Mouse (Mus musculus) MEL (cell line): ENCODE results near the gene Cdkal1. TPM values are rescaled to one million over a fixed set of nuclear protein-coding genes. Genes with fewer than 3 reads are reported as not detected.

Experiments
- DNase-seq: peaks from one replicate; pipeline ENCODE4 v3.0.0; 2011; ENCODE audit warnings: low read depth, low spot score
- H3K27ac ChIP-seq: 2 replicates; pipeline ENCODE4 v1.5.1; 2012; ENCODE audit warnings: low read depth, mild to moderate bottlenecking, control low read depth, low read length, moderate library complexity; ENCODE audit not compliant: control insufficient read depth
- H3K27me3 ChIP-seq, 2 experiments: fragments of 150-350 bp in 1 of 2; sonication (generic) in 1 of 2; 2 replicates each; pipeline ENCODE4 v1.6.1; 2012; ENCODE audit warnings: low read length in 2 of 2, mild to moderate bottlenecking in 2 of 2, improper control_type of control experiment in 1 of 2, moderate library complexity in 1 of 2; ENCODE audit not compliant: insufficient read depth in 2 of 2, control insufficient read depth in 1 of 2
- H3K36me3 ChIP-seq, 2 experiments: 2 replicates each; pipeline ENCODE4 v1.6.1; 2012 to 2014; ENCODE audit warnings: low read length in 2 of 2, improper control_type of control experiment in 1 of 2, inconsistent platforms in 1 of 2, mild to moderate bottlenecking in 1 of 2; ENCODE audit not compliant: insufficient read depth in 2 of 2, control insufficient read depth in 1 of 2
- H3K4me1 ChIP-seq, 2 experiments: fragments of 150-350 bp in 1 of 2; sonication (generic) in 1 of 2; 2 replicates each; pipeline ENCODE4 v1.6.1; 2012; ENCODE audit warnings: low read length in 2 of 2, improper control_type of control experiment in 1 of 2, mild to moderate bottlenecking in 1 of 2; ENCODE audit not compliant: insufficient read depth in 2 of 2, control insufficient read depth in 1 of 2
- H3K4me3 ChIP-seq, 2 experiments: fragments of 150-350 bp in 1 of 2; sonication (generic) in 1 of 2; 2 replicates each; pipeline ENCODE4 v1.5.1; 2012; ENCODE audit warnings: low read depth in 2 of 2, low read length in 2 of 2, mild to moderate bottlenecking in 2 of 2, moderate library complexity in 2 of 2, control low read depth in 1 of 2, improper control_type of control experiment in 1 of 2; ENCODE audit not compliant: control insufficient read depth in 1 of 2, insufficient read depth in 1 of 2
- H3K79me2 ChIP-seq: 2 replicates; pipeline ENCODE4 v1.6.1; 2012; ENCODE audit warnings: mild to moderate bottlenecking, low read length, moderate library complexity; ENCODE audit not compliant: control insufficient read depth, poor library complexity, insufficient read depth
- H3K9ac ChIP-seq: 2 replicates; pipeline ENCODE4 v1.6.1; 2012; ENCODE audit warnings: low read depth, mild to moderate bottlenecking, control low read depth, low read length, moderate library complexity; ENCODE audit not compliant: control insufficient read depth, poor library complexity, severe bottlenecking
- H3K9me3 ChIP-seq: fragments of 150-350 bp; sonication (generic); replicated peaks from 2 replicates; pipeline ENCODE4 v1.6.1; 2012; ENCODE audit warnings: mild to moderate bottlenecking, low read length, improper control_type of control experiment, moderate library complexity; ENCODE audit not compliant: insufficient read depth
- BHLHE40 ChIP-seq: IDR thresholded peaks from 2 replicates; pipeline ENCODE4 v1.6.1; 2012; ENCODE audit warnings: low read depth, mild to moderate bottlenecking, inconsistent platforms, low read length, improper control_type of control experiment, borderline replicate concordance
- E2F4 ChIP-seq: IDR thresholded peaks from 2 replicates; pipeline ENCODE4 v1.6.1; 2011; ENCODE audit warnings: low read depth, low read length, improper control_type of control experiment, borderline replicate concordance
- EP300 ChIP-seq, 2 experiments: IDR thresholded peaks; 2 replicates each; pipeline ENCODE4 v1.6.1; 2011; ENCODE audit warnings: improper control_type of control experiment in 2 of 2, low read length in 2 of 2, low read depth in 1 of 2, mild to moderate bottlenecking in 1 of 2
- ETS1 ChIP-seq: IDR thresholded peaks from 2 replicates; pipeline ENCODE4 v1.6.1; 2012; ENCODE audit warnings: low read depth, mild to moderate bottlenecking, inconsistent platforms, low read length, improper control_type of control experiment, moderate library complexity
- JUND ChIP-seq: IDR thresholded peaks from 2 replicates; pipeline ENCODE4 v1.6.1; 2011; ENCODE audit warnings: low read depth, mild to moderate bottlenecking, improper control_type of control experiment, low read length
- KAT2A ChIP-seq: conservative IDR thresholded peaks from 2 replicates; pipeline ENCODE4 v1.6.1; 2012; ENCODE audit warnings: low read depth, low read length, improper control_type of control experiment, inconsistent platforms
- MAFK ChIP-seq: IDR thresholded peaks from 2 replicates; pipeline ENCODE4 v1.6.1; 2011; ENCODE audit warnings: low read depth, mild to moderate bottlenecking, low read length, improper control_type of control experiment, borderline replicate concordance
- MAX ChIP-seq: IDR thresholded peaks from 2 replicates; pipeline ENCODE4 v1.6.1; 2011; ENCODE audit warnings: low read length, improper control_type of control experiment
- MEF2A ChIP-seq: IDR thresholded peaks from 2 replicates; pipeline ENCODE4 v1.6.1; 2014; ENCODE audit warnings: low read depth, mild to moderate bottlenecking, inconsistent platforms, low read length, improper control_type of control experiment; ENCODE audit not compliant: poor library complexity, insufficient replicate concordance, severe bottlenecking; ENCODE audit errors: extremely low read depth
- MYC ChIP-seq: IDR thresholded peaks from 2 replicates; pipeline ENCODE4 v1.6.1; 2011; ENCODE audit warnings: low read depth, mild to moderate bottlenecking, low read length, improper control_type of control experiment, moderate library complexity
- NRF1 ChIP-seq: IDR thresholded peaks from 2 replicates; pipeline ENCODE4 v1.6.1; 2014; ENCODE audit warnings: low read depth, mild to moderate bottlenecking, inconsistent platforms, low read length, improper control_type of control experiment, moderate library complexity; ENCODE audit not compliant: poor library complexity, insufficient read depth, severe bottlenecking
- RAD21 ChIP-seq: IDR thresholded peaks from 2 replicates; pipeline ENCODE4 v1.6.1; 2011; ENCODE audit warnings: mild to moderate bottlenecking, low read depth, low read length, improper control_type of control experiment
- SIN3A ChIP-seq: IDR thresholded peaks from 2 replicates; pipeline ENCODE4 v1.6.1; 2012; ENCODE audit warnings: low read length, improper control_type of control experiment, inconsistent platforms
- TAL1 ChIP-seq: IDR thresholded peaks from 2 replicates; pipeline ENCODE4 v1.6.1; 2012; ENCODE audit warnings: mild to moderate bottlenecking, inconsistent platforms, low read length, moderate library complexity, mixed read lengths
- TBP ChIP-seq: IDR thresholded peaks from 2 replicates; pipeline ENCODE4 v1.8.0; 2011; ENCODE audit warnings: low read depth, low read length, improper control_type of control experiment
- TCF12 ChIP-seq: IDR thresholded peaks from 2 replicates; pipeline ENCODE4 v1.6.1; 2014; ENCODE audit warnings: low read depth, mild to moderate bottlenecking, inconsistent platforms, low read length, improper control_type of control experiment, moderate library complexity
- USF1 ChIP-seq: IDR thresholded peaks from 2 replicates; pipeline ENCODE4 v1.6.1; 2014; ENCODE audit warnings: low read depth, mild to moderate bottlenecking, inconsistent platforms, low read length, improper control_type of control experiment, moderate library complexity
- USF2 ChIP-seq, 2 experiments: IDR thresholded peaks; 2 replicates each; pipeline ENCODE4 v1.6.1; 2011 to 2012; ENCODE audit warnings: improper control_type of control experiment in 2 of 2, low read length in 2 of 2, borderline replicate concordance in 1 of 2, inconsistent platforms in 1 of 2, low read depth in 1 of 2, mild to moderate bottlenecking in 1 of 2; ENCODE audit not compliant: insufficient read depth in 1 of 2
- ZKSCAN1 ChIP-seq: IDR thresholded peaks from 2 replicates; pipeline ENCODE4 v1.6.1; 2012; ENCODE audit warnings: low read depth, mild to moderate bottlenecking, inconsistent platforms, low read length, improper control_type of control experiment, moderate library complexity
- polyA plus RNA-seq, 2 experiments: library from polyadenylated mRNA; stranded (reverse) in 1 of 2; unstranded in 1 of 2; fragments of >175 nt in 1 of 2; fragments of >200 nt in 1 of 2; gene quantifications; 2 replicates each; pipeline versions ENCODE4 v1.2.1 to v1.2.4; 2012; ENCODE audit warnings: low replicate concordance in 2 of 2, low read depth in 1 of 2; ENCODE audit not compliant: insufficient read length in 2 of 2, insufficient read depth in 1 of 2, missing spikeins in 1 of 2
- total RNA-seq: library from RNA; depleted of rRNA; stranded (reverse); fragments of 300-350 nt; gene quantifications from 2 replicates; pipeline ENCODE4 v1.2.3, GENCODE M21; 2012

The Cdkal1 gene
- total and polyA plus RNA-seq, 3 experiments: 10.6 to 11.0 TPM; not detected in 1

DNA sequence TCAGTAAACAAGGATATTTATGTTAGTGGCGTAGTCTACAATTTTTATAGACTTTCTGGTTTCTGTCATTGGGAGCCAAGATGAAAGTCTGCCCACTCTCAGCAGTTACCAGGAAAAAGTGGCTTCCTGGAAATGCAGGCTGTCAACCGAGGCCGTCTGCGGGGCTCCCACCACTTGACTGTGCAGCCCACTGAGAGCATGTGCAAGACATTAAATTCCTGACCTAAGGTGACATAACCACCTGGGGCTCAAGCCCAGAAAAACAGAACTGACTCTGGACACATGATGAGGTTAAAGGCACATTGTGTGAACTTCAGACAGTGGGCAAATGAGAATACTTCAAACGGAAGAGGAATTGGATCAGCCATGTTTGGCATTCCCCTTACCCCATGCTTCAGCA is 450.2 kb downstream of the Cdkal1 start:
- TF ChIP-seq TCF12: no peak
- TF ChIP-seq ZKSCAN1: no peak
- H3K79me2 ChIP-seq: no peaks in the 10 kb centered on the region
- no peaks in the 10 kb centered on the region for H3K27me3 ChIP-seq
- H3K36me3 ChIP-seq: no peaks in the 10 kb centered on the region
- no peaks in the 10 kb centered on the region for H3K4me1 ChIP-seq
- no peak for DNase-seq
- H3K27ac ChIP-seq: no peak overlapping the region
- no peak overlapping the region for H3K4me3 ChIP-seq
- H3K9me3 ChIP-seq: no peaks in the 10 kb centered on the region
- H3K9ac ChIP-seq: no peak overlapping the region

DNA sequence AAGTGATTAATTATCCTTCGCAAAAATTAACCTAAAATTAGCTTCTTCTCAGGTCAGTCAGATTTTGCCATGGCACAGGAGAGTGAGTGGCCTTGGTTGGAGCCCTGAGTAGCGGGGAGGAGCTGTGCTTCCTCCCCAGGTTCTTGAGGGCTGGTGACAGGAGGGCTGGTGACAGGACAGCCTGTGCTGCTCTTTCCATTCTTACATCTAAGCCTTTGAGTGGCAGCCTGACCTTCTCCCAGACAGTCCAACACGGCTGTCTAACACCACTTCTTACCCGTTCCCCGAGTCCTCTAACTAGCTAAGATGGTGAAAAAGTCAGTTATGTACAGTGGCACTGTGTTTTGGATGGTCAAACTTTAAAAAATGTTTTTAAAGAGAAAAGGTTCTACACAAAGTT is 452.3 kb downstream of the Cdkal1 start:
- Histone ChIP-seq H3K9ac (no peak overlapping the region), H3K79me2 (no peaks in the 10 kb centered on the region), H3K36me3 (no peaks in the 10 kb centered on the region), H3K9me3 (no peaks in the 10 kb centered on the region), H3K4me1 (no peaks in the 10 kb centered on the region)
- DNase-seq: no peak
- TF ChIP-seq TAL1 (no peak), NRF1 (no peak), SIN3A (no peak), MAX (no peak), TBP (no peak), ETS1 (no peak), KAT2A (no peak), BHLHE40 (no peak), MEF2A (no peak), RAD21 (no peak), E2F4 (no peak), JUND (no peak), USF2 (IDR thresholded peaks at IDR 0.05; ENCODE audit: borderline replicate concordance in 1 of 2, insufficient read depth in 1 of 2, low read depth in 1 of 2, low read length in 2 of 2) (no peak), MAFK (no peak), ZKSCAN1 (no peak), EP300 (IDR thresholded peaks at IDR 0.05; ENCODE audit: low read depth in 1 of 2, low read length in 2 of 2) (no peak), MYC (no peak), USF1 (no peak)
- TF ChIP-seq, all 39 proteins: peak for 0
- H3K27ac ChIP-seq: no peak overlapping the region
- no peaks in the 10 kb centered on the region for H3K27me3 ChIP-seq
- H3K4me3 ChIP-seq: no peak overlapping the region
